Mouse (Mus musculus) urinary bladder, postnatal 14 days (tissue): ENCODE data around the gene Als2cl.
A peak's percentile ranks its signal among the peaks of the same experiment; 100 is the strongest.

Experiments used
- DNase-seq: peaks from one replicate; pipeline ENCODE4 v3.0.0; 2021; ENCODE audit warnings: low spot score

Als2cl gene

DNA sequence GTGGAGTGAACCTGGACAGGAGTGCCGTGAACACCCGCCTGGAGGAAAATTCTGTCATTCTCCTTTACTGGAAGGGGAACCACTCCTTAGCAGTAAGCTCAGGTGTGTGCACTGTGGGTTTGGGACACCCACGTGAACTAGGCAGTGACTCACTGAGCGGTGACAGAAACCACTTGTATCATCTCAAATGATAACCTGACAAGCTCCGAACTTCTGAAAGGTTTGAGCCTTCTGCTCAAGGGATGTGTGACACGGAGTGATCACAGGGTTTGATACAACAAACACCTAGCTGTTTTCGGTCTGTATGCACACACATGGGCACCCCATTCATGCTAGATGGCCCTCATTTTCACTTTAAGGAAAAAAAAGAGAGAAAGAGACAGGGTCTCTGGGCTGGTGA is 37.1 kb downstream of the Als2cl start, which contains the start of gene Fam240a:
Gene Fam240a (minus strand): TSS at position 76 of the 400 bp plus-strand sequence.
- no peak for DNase-seq

DNA sequence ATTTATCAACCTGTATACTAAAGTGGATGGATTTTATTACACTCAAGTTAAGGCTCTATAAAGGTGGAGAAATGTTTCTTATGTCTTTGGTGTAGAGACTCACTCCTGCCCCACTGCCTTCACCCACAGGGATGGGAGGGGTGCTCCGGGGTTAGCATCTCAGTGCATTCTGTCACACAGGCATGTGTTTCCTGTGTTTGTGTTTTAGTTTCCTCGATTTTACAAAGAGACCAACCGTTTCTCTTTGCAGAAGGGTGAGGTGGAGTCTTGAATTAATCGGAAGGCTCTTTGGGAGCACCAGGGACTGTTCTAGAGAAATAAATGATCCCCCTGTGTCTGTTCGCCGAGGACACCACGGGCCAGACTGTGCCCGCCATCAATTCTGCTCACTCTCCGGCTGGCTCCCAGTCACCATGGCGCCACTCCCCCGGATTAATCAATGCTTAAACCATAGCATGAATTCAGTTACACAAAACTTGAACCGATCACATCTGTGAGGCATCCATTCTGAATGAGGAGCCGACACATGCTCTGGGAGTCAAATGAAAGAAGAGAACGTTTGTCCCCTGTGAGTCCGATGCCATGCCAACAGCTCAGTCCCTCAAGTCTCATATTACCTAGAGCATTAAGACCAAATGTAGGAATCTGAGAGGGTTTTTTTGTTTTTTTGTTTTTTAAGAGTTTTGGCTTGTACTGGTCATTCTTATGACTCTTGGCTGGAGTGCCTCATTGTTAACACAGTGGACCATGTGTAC is 41.2 kb downstream of the Als2cl start:
- no peak for DNase-seq

DNA sequence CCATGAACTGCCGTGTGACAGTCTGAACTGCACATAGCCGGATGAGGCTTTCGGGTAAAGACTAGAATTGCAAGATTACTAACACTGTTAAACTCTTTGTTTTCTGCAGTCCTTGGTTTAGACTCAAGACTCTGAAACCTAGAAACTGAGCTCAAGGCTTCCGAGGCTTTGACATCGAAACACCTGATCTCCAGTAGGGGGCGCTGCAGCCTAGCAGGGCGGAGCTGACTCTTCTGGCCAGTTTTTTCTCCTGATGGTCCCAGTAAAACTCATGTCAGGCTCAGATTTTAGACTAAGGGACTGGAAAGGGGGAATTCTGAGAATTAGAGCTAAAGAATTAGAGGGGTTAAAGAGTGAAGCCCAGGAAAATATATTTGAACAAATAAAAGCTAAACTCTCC is 43.1 kb downstream of the Als2cl start:
- peak; percentile 73 for DNase-seq

DNA sequence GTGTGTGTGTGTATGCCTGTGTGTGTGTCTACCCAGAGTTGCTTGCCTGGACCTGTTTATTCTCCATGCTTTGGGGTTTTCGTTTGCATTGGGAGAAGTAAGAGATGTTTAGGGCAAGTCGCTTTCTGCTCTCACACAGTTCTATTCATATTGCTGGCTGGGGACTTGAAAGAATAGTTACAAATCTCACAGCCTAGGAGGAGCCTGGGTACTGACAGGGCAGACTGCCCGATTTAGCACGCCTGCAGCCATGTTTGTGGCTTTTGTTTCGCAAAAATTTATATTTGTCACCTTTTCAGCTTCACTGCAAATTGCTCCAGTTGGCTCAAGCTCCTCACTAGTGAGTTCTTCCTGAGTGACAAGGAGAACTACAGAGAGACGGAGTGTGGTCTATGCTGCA is 51.9 kb downstream of the Als2cl start:
- no peak for DNase-seq

DNA sequence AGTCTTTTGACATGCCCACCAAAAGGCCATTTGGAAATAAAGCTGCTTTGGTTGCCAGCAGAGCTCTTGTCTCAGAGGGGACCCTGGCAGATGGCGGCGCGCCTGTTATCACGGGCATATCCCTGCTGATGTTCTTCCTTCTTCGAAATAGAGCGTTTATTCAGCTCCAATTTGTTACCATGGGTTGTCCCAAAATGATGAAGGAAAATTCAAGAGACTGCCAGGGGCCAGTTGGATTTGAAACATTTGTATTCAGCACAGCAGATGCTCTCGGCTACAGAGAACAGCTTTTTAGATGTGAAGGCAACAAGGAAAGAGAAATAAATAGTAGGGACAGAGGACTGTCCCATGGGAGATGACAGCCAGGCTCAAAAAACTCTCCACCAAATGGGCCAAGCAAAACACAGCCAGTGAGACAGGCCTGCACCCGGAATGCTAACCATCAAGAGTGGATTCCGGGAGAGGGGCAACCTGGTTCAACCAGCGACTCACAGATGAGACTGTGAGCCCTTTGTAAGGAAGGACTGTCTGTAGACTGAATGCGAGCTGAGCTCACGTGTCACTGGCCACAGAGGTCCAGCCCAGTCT is 54.3 kb downstream of the Als2cl start:
- DNase-seq, result no peak

DNA sequence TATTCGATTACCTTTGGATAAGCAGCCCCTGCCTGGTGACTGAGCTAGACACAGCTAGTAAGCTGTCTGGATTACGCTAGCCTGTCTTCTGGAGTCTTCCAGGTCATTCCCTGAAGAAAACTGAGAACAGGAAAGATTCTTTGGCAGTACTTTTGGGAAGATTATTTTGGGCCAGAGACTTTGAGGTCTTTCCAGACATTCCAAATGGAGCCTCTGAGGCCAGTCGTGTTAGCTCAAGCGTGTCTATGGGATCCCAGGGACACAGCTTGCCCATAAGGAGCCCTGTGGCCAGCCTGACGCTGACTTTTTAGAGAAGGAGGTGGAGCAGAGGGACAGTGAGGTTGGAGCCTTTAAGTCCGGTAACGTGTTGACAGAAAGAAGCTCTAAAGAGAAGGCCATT is 56.3 kb downstream of the Als2cl start:
- no peak for DNase-seq

DNA sequence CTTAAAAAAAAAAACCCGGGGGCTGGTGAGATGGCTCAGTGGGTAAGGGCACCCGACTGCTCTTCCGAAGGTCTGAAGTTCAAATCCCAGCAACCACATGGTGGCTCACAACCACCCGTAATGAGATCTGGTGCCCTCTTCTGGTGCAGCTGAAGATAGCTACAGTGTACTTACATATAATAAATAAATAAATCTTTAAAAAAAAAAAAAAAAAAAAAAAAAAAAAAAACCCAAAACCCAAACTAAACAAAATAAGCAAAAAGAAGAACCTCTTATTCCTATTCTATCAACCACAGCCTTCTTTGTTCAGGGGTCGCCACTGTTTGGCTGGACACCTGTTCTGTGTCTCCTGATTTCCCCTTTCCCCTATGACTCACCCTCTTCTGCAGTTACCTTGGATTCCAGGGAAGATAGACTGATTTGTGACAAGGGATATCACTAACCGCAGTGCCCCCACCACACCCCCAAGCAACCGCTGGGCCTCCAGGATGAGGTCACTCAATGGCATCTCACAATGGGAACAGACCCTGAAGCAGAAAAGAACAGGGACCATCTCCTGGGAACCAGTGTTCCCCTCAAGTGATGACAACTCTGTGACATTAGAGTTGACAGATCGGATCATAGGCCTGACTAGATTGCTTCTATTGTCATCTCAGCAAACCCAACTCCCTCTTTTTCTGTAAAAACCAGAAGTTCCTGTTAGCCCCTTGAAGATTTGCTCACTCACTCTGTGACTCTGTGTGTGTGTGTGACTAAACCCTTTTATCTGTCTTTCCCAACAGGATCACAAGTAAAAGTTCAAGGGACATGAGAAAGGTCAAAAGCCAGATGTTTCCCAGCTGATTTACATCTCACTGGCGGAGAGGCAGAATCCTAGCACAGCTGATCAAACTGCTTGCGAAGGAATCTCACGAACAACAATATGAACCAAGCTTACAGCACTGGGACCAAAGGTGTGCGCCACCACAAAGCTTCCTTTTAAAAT is 58.1 kb downstream of the Als2cl start:
- no peak for DNase-seq

DNA sequence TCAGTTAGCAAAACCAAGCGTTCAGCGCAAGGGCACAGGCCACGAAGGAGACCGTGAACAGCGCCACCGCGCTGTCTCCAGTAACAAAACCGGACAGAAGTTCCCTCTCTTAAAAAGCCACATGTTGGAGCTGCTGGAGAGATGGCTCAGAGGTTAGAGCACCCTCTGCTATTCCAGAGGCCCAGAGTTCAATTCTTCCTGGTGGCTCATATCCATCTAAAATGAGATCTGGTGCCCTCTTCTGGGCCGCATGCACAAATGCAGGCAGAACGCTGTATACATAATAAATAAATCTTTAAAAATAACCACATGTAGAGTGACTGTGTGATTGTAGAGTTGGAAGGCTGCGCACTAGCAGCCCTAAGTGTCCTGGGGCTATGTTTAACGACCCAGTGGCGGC is 64.6 kb downstream of the Als2cl start:
- no peak for DNase-seq

DNA sequence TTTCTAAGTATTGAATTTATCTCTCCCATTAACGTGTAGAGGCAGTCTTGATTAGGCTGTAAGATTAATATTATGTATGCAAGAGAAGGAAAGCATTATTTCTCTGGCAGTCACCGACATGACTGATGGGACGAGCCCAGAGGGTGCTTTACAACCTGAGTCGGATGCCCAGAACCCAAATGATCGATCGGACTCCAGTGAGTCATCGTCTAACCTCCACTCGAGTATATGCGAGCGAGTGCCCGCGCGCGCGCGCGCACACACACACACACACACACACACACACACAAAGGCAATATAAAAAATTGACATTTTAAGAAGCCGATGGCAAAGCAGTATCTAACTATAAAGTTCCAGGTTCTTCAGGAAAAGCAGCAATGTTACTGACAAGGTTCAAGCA is 65.7 kb downstream of the Als2cl start:
- DNase-seq, result no peak

DNA sequence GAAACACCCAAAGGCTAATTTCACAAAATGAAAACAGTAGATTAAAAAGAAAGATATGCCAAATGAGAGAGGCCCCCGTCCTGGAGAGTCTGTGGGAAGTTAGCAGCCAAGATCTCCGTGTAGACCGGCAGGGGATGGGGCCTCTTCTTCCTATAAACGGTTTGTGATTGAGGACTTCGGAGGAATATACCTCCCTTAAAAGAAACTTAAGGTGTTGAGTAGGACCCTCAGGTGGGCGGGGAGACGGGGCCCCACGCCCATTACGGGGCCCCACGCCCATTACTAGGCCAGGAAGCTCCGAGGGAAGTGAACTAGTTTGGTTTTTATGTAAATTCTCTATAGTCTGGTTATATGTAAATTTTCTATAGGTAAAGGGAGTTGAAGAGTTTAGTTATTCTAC is 66.3 kb downstream of the Als2cl start, which contains the start of gene Tdgf1:
Gene Tdgf1 (minus strand): TSS at position 233 of the 400 bp plus-strand sequence.
- DNase-seq, result no peak

DNA sequence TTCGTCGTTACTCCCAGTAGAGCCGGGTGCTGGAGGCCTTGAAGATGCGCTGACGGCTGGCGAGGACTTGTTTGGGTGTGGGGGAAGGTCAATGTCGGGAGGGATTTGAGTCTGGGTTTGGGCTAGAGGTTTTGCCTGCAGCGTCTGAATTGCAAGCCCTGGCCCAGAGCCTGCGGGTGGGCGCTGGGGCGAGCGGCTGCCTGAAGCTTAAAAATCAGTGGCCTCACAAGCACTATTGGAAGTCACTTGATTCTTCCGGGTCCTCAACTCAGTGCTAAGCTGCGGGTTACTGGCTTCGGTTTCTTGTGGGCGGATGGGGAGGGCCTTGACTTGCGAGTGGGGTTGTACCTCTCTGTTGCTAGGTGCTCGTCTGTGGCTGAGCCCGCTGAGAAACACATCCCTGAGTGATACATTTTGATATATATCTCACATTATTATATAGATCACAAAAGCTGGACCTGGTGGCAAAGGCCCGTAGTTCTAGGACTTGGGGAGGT is 66.9 kb downstream of the Als2cl start:
- no peak for DNase-seq

DNA sequence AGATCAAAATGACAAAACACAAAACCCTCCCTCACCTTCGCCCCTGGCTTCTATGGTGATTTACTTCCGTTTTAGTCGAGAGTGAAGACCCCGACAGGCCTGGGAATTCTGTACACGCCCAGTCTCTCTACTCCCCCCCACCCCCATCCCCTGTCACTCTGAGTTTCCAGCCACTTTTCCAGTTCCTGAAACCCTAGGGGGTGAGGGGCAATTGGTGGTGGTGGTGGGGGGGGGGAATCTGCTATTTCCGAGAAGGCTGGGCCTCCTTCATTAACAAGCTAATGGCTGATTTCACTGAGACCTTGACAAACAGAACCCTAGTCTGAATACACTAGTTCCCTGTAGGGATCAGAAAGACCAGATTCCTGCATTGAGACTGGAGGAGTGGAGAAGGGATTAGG is 67.6 kb downstream of the Als2cl start:
- no peak for DNase-seq

DNA sequence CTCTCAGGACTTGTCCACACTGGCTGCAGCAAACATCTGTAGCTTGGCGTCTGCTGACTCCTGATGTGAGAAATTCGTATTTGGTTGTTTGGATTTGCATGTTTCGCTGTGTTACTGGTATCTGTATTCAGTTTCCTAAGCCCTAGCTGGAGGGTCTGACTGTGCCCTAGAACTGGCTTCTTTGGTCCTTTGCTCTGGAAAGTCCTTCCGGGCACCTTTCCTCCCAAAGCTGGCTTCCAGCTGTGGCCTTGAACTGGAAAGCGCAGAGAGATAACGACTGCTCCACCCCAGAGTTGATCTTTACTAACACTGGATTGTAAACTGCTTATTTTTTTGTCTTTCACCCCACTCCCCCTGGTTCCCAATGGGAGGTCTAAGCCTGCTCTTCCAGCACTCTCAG is 68.2 kb downstream of the Als2cl start:
- DNase-seq, result no peak

DNA sequence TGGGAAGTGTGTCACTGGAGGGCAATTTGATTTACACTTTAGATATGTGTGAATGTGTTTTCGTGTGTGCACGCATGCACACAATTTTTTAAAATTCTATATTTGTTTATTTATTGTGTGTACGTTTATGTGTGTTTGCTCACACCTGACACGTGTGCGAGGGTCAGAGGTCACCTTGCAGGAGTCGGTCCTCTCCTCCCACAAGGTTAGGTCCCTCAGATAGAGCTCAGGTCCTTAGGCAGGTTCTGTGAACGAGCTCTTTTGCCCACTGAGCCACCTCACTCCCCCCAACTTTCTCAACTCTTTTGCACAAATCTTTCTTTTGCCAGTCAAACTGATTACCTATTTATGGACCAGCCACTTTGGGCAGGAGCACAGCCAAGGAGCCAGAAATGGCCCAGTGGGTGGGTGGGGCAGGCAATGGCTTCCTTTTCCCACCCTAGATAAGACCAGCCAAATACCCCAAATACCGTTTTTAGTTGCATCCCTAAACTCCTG is 69.2 kb downstream of the Als2cl start:
- DNase-seq, result no peak

DNA sequence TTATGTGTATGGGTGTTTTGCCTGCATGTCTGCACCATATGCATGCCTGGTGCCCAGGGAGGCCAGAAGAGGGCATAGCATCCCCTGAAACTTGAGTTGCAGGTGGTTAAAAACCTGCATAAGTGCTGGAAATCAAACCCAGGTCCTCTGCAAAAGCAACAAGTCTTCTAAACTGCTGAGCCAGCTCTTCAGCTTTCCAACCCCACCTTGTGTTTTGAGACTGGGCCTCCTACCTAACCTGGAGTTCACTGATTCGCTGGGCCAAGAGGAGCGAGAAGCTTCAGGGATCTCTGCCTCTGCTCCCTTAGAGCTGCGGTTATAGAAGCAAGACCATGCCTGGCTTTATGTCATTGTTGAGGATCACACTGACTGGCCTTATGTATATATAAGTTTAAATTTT is 70.4 kb downstream of the Als2cl start:
- no peak for DNase-seq
